Mouse (Mus musculus): Measurements from ENCODE around the gene Trp53. TPM values are rescaled to one million over a fixed set of nuclear protein-coding genes. Genes with fewer than 3 reads are reported as not detected.

Trp53 gene
- polyA plus RNA-seq, 1 experiment from 2014 or later, result 120 TPM

- peak overlapping the region; percentile 72 for H3K27ac ChIP-seq
- H3K9ac ChIP-seq, result peak overlapping the region; percentile 29; the same call in 1 of the 2 replicates
- H3K36me3 ChIP-seq, result peaks cover 16% of the 10 kb centered on the region
- H3K4me3 ChIP-seq, result no peak overlapping the region
- peaks cover 61% of the 10 kb centered on the region for H3K4me1 ChIP-seq
- peak overlapping the region; percentile 53 for H3K4me2 ChIP-seq (replicated peaks)
- WGBS, result 10% methylated on average over 14 of the region's 14 CpGs
- no peaks in the 10 kb centered on the region for H3K9me3 ChIP-seq
- ATAC-seq (ENCODE audit: low FRiP score, low read depth), result peak; percentile 78
- no peaks in the 10 kb centered on the region for H3K27me3 ChIP-seq (replicated peaks)
Measured at GRCm38 (mm10) chr11:69552622-69553340, 27.4 kb upstream of the Trp53 start.

- Histone ChIP-seq H3K36me3 (peaks cover 16% of the 10 kb centered on the region), H3K4me3 (no peak overlapping the region)
- ATAC-seq (ENCODE audit: low FRiP score, low read depth), result peak; percentile 31
Measured at GRCm38 (mm10) chr11:69553341-69553721, 26.8 kb upstream of the Trp53 start.

GRCm38 (mm10) chr11:69554539-69555140 lies 25.5 kb upstream of the Trp53 start:
- H3K9ac ChIP-seq, result no peak overlapping the region
- peaks cover 16% of the 10 kb centered on the region for H3K36me3 ChIP-seq
- no peak for ATAC-seq (ENCODE audit: low FRiP score, low read depth)

More at GRCm38 (mm10) chr11:69553341-69553721, 26.8 kb upstream of the Trp53 start:
- no peaks in the 10 kb centered on the region for H3K9me3 ChIP-seq
- H3K27ac ChIP-seq, result peak overlapping the region; percentile 72
- H3K4me1 ChIP-seq, result peaks cover 61% of the 10 kb centered on the region
- 2% methylated on average over 2 of the region's 2 CpGs for WGBS
- peak overlapping the region; percentile 29; the same call in 1 of the 2 replicates for H3K9ac ChIP-seq
- peak overlapping the region; percentile 53 for H3K4me2 ChIP-seq (replicated peaks)
- no peaks in the 10 kb centered on the region for H3K27me3 ChIP-seq (replicated peaks)

GRCm38 (mm10) chr11:69557381-69557958 lies 22.7 kb upstream of the Trp53 start:
- Histone ChIP-seq H3K4me1 (peaks cover 76% of the 10 kb centered on the region), H3K9ac (peak overlapping the region; percentile 41; the same call in 1 of the 2 replicates), H3K27ac (no peak overlapping the region), H3K9me3 (no peaks in the 10 kb centered on the region), H3K27me3 (replicated peaks) (no peaks in the 10 kb centered on the region), H3K4me3 (peak overlapping the region; percentile 22), H3K36me3 (peaks cover 24% of the 10 kb centered on the region), H3K4me2 (replicated peaks) (peak overlapping the region; percentile 95)
- ATAC-seq (ENCODE audit: low FRiP score, low read depth), result no peak
- 14% methylated on average over 14 of the region's 14 CpGs for WGBS

More at GRCm38 (mm10) chr11:69554539-69555140, 25.5 kb upstream of the Trp53 start:
- H3K9me3 ChIP-seq, result no peaks in the 10 kb centered on the region
- H3K27me3 ChIP-seq (replicated peaks), result no peaks in the 10 kb centered on the region
- H3K27ac ChIP-seq, result no peak overlapping the region
- H3K4me2 ChIP-seq (replicated peaks), result peak overlapping the region; percentile 12; the same call in 1 of the 2 replicates
- WGBS, result 88% methylated on average over 5 of the region's 5 CpGs
- H3K4me3 ChIP-seq, result no peak overlapping the region
- H3K4me1 ChIP-seq, result peaks cover 61% of the 10 kb centered on the region

GRCm38 (mm10) chr11:69558756-69559155 lies 21.4 kb upstream of the Trp53 start:
- Histone ChIP-seq H3K9ac (peak overlapping the region; percentile 91), H3K4me3 (peak overlapping the region; percentile 80), H3K4me2 (replicated peaks) (peak overlapping the region; percentile 95), H3K9me3 (no peaks in the 10 kb centered on the region), H3K27me3 (replicated peaks) (no peaks in the 10 kb centered on the region), H3K36me3 (peaks cover 37% of the 10 kb centered on the region), H3K27ac (no peak overlapping the region), H3K4me1 (peaks cover 64% of the 10 kb centered on the region)
- ATAC-seq (ENCODE audit: low FRiP score, low read depth), result no peak
- WGBS, result 22% methylated on average over 6 of the region's 6 CpGs

GRCm38 (mm10) chr11:69559183-69559582 lies 21.0 kb upstream of the Trp53 start:
- H3K9me3 ChIP-seq, result no peaks in the 10 kb centered on the region
- H3K27ac ChIP-seq, result no peak overlapping the region
- peak overlapping the region; percentile 80 for H3K4me3 ChIP-seq
- H3K27me3 ChIP-seq (replicated peaks), result no peaks in the 10 kb centered on the region
- H3K36me3 ChIP-seq, result peaks cover 37% of the 10 kb centered on the region
- 17% methylated on average over 5 of the region's 5 CpGs for WGBS
- peak overlapping the region; percentile 91 for H3K9ac ChIP-seq
- H3K4me2 ChIP-seq (replicated peaks), result peak overlapping the region; percentile 95
- ATAC-seq (ENCODE audit: low FRiP score, low read depth), result no peak
- peaks cover 62% of the 10 kb centered on the region for H3K4me1 ChIP-seq

GRCm38 (mm10) chr11:69559851-69560765 lies 20.1 kb upstream of the Trp53 start, which contains the start of gene Efnb3:
Gene Efnb3 (minus strand): TSS chr11:69560205.
- peaks cover 36% of the 10 kb centered on the region for H3K36me3 ChIP-seq
- peak within 1 kb of the TSS; percentile 80 for H3K4me3 ChIP-seq
- WGBS, result 1% methylated on average over 57 of the region's 59 CpGs
- H3K4me1 ChIP-seq, result peaks cover 62% of the 10 kb centered on the region
- peak within 1 kb of the TSS; percentile 95 for H3K4me2 ChIP-seq (replicated peaks)
- no peaks in the 10 kb centered on the region for H3K9me3 ChIP-seq
- ATAC-seq (ENCODE audit: low FRiP score, low read depth), result peak; percentile 54; the same call in 1 of the 2 replicates
- no peaks in the 10 kb centered on the region for H3K27me3 ChIP-seq (replicated peaks)
- H3K9ac ChIP-seq, result peak within 1 kb of the TSS; percentile 91
- peak within 1 kb of the TSS; percentile 43 for H3K27ac ChIP-seq

GRCm38 (mm10) chr11:69560896-69561854 lies 19.0 kb upstream of the Trp53 start:
- Histone ChIP-seq H3K9me3 (no peaks in the 10 kb centered on the region), H3K9ac (peak overlapping the region; percentile 91), H3K36me3 (peaks cover 31% of the 10 kb centered on the region), H3K27ac (0 out of 2 replicates have a peak overlapping the region, but pooled peaks have one; percentile 4), H3K27me3 (replicated peaks) (no peaks in the 10 kb centered on the region), H3K4me2 (replicated peaks) (peak overlapping the region; percentile 95), H3K4me3 (no peak overlapping the region), H3K4me1 (peaks cover 59% of the 10 kb centered on the region)
- ATAC-seq (ENCODE audit: low FRiP score, low read depth), result 0 out of 2 replicates have a peak, but pooled peaks have one; percentile 18
- 23% methylated on average over 16 of the region's 16 CpGs for WGBS

- WGBS, result 86% methylated on average over 13 of the region's 13 CpGs
- peak overlapping the region; percentile 13; the same call in 1 of the 2 replicates for H3K9ac ChIP-seq
Measured at GRCm38 (mm10) chr11:69563373-69563772, 16.8 kb upstream of the Trp53 start.

GRCm38 (mm10) chr11:69564391-69564790 lies 15.8 kb upstream of the Trp53 start:
- Histone ChIP-seq H3K9me3 (no peaks in the 10 kb centered on the region), H3K4me3 (no peak overlapping the region), H3K36me3 (peaks cover 44% of the 10 kb centered on the region), H3K27me3 (replicated peaks) (no peaks in the 10 kb centered on the region), H3K9ac (no peak overlapping the region), H3K4me1 (peaks cover 26% of the 10 kb centered on the region), H3K27ac (no peak overlapping the region), H3K4me2 (replicated peaks) (no peak overlapping the region)
- no peak for ATAC-seq (ENCODE audit: low FRiP score, low read depth)
- 39% methylated on average over 3 of the region's 3 CpGs for WGBS

More at GRCm38 (mm10) chr11:69563373-69563772, 16.8 kb upstream of the Trp53 start:
- Histone ChIP-seq H3K9me3 (no peaks in the 10 kb centered on the region), H3K27ac (no peak overlapping the region), H3K4me1 (peaks cover 37% of the 10 kb centered on the region), H3K4me2 (replicated peaks) (no peak overlapping the region), H3K4me3 (no peak overlapping the region), H3K27me3 (replicated peaks) (no peaks in the 10 kb centered on the region), H3K36me3 (peaks cover 42% of the 10 kb centered on the region)
- no peak for ATAC-seq (ENCODE audit: low FRiP score, low read depth)
